Mouse (Mus musculus): ENCODE data around the gene Tbc1d22a. TPM values are rescaled to one million over a fixed set of nuclear protein-coding genes. Genes with fewer than 3 reads are reported as not detected.

Gene Tbc1d22a
- polyA plus RNA-seq, 1 experiment from 2014 or later, result 13.7 TPM

- Histone ChIP-seq H3K27ac (replicated peaks) (no peak overlapping the region), H3K36me3 (no peaks in the 10 kb centered on the region), H3K4me1 (no peaks in the 10 kb centered on the region), H3K27me3 (no peaks in the 10 kb centered on the region; the same call in 1 of the 2 replicates), H3K4me2 (replicated peaks) (no peak overlapping the region), H3K4me3 (no peak overlapping the region), H3K9me3 (no peaks in the 10 kb centered on the region), H3K9ac (replicated peaks) (no peak overlapping the region)
- WGBS, result 91% methylated on average over 8 of the region's 8 CpGs
- no peak for ATAC-seq (ENCODE audit: low FRiP score, low read depth)
Measured at GRCm38 (mm10) chr15:86229088-86229487, 14.8 kb downstream of the Tbc1d22a start.

GRCm38 (mm10) chr15:86229623-86230022, 15.4 kb downstream of the Tbc1d22a start:
- Histone ChIP-seq H3K27ac (replicated peaks) (no peak overlapping the region), H3K4me2 (replicated peaks) (no peak overlapping the region), H3K9ac (replicated peaks) (no peak overlapping the region), H3K27me3 (no peaks in the 10 kb centered on the region; the same call in 1 of the 2 replicates), H3K4me1 (no peaks in the 10 kb centered on the region), H3K4me3 (no peak overlapping the region), H3K36me3 (no peaks in the 10 kb centered on the region), H3K9me3 (no peaks in the 10 kb centered on the region)
- ATAC-seq (ENCODE audit: low FRiP score, low read depth), result no peak
- WGBS, result 84% methylated on average over 11 of the region's 11 CpGs

- Histone ChIP-seq H3K4me2 (replicated peaks) (no peak overlapping the region), H3K4me1 (no peaks in the 10 kb centered on the region), H3K4me3 (no peak overlapping the region), H3K9ac (replicated peaks) (no peak overlapping the region), H3K36me3 (peaks cover 7% of the 10 kb centered on the region; the same call in 1 of the 2 replicates), H3K27me3 (no peaks in the 10 kb centered on the region; the same call in 1 of the 2 replicates), H3K9me3 (no peaks in the 10 kb centered on the region), H3K27ac (replicated peaks) (no peak overlapping the region)
- 95% methylated on average over 1 of the region's 1 CpGs for WGBS
- ATAC-seq (ENCODE audit: low FRiP score, low read depth), result no peak
Measured at GRCm38 (mm10) chr15:86231170-86231569, 16.9 kb downstream of the Tbc1d22a start.

- Histone ChIP-seq H3K4me1 (no peaks in the 10 kb centered on the region), H3K4me3 (no peak overlapping the region), H3K36me3 (peaks cover 7% of the 10 kb centered on the region; the same call in 1 of the 2 replicates), H3K9me3 (no peaks in the 10 kb centered on the region), H3K9ac (replicated peaks) (no peak overlapping the region), H3K27ac (replicated peaks) (no peak overlapping the region), H3K4me2 (replicated peaks) (no peak overlapping the region), H3K27me3 (no peaks in the 10 kb centered on the region; the same call in 1 of the 2 replicates)
- ATAC-seq (ENCODE audit: low FRiP score, low read depth), result no peak
- 75% methylated on average over 7 of the region's 7 CpGs for WGBS
Measured at GRCm38 (mm10) chr15:86231831-86232512, 17.7 kb downstream of the Tbc1d22a start.

GRCm38 (mm10) chr15:86234001-86234400, 19.7 kb downstream of the Tbc1d22a start:
- no peaks in the 10 kb centered on the region for H3K4me1 ChIP-seq
- H3K9ac ChIP-seq (replicated peaks), result no peak overlapping the region
- peaks cover 7% of the 10 kb centered on the region; the same call in 1 of the 2 replicates for H3K36me3 ChIP-seq
- WGBS, result 86% methylated on average over 5 of the region's 5 CpGs
- H3K4me2 ChIP-seq (replicated peaks), result no peak overlapping the region
- H3K27me3 ChIP-seq, result no peaks in the 10 kb centered on the region
- H3K9me3 ChIP-seq, result no peaks in the 10 kb centered on the region
- no peak overlapping the region for H3K27ac ChIP-seq (replicated peaks)
- H3K4me3 ChIP-seq, result no peak overlapping the region
- no peak for ATAC-seq (ENCODE audit: low FRiP score, low read depth)

GRCm38 (mm10) chr15:86234517-86235441, 20.5 kb downstream of the Tbc1d22a start:
- Histone ChIP-seq H3K4me1 (no peaks in the 10 kb centered on the region), H3K36me3 (peaks cover 7% of the 10 kb centered on the region; the same call in 1 of the 2 replicates), H3K4me3 (no peak overlapping the region), H3K27me3 (no peaks in the 10 kb centered on the region), H3K4me2 (replicated peaks) (no peak overlapping the region), H3K9me3 (no peaks in the 10 kb centered on the region), H3K9ac (replicated peaks) (no peak overlapping the region), H3K27ac (replicated peaks) (no peak overlapping the region)
- no peak for ATAC-seq (ENCODE audit: low FRiP score, low read depth)
- 88% methylated on average over 22 of the region's 22 CpGs for WGBS

GRCm38 (mm10) chr15:86236252-86236651, 22.0 kb downstream of the Tbc1d22a start:
- Histone ChIP-seq H3K9ac (replicated peaks) (no peak overlapping the region), H3K4me3 (no peak overlapping the region), H3K27ac (replicated peaks) (no peak overlapping the region), H3K4me2 (replicated peaks) (no peak overlapping the region), H3K27me3 (no peaks in the 10 kb centered on the region), H3K36me3 (peaks cover 13% of the 10 kb centered on the region; the same call in 1 of the 2 replicates), H3K4me1 (no peaks in the 10 kb centered on the region), H3K9me3 (no peaks in the 10 kb centered on the region)
- 35% methylated on average over 4 of the region's 4 CpGs for WGBS
- no peak for ATAC-seq (ENCODE audit: low FRiP score, low read depth)

- Histone ChIP-seq H3K4me2 (replicated peaks) (no peak overlapping the region), H3K36me3 (peaks cover 13% of the 10 kb centered on the region; the same call in 1 of the 2 replicates), H3K27me3 (no peaks in the 10 kb centered on the region), H3K9me3 (no peaks in the 10 kb centered on the region), H3K27ac (replicated peaks) (no peak overlapping the region), H3K4me3 (no peak overlapping the region), H3K4me1 (peaks cover 4% of the 10 kb centered on the region; the same call in 1 of the 2 replicates), H3K9ac (replicated peaks) (no peak overlapping the region)
- WGBS, result 89% methylated on average over 3 of the region's 3 CpGs
- ATAC-seq (ENCODE audit: low FRiP score, low read depth), result no peak
Measured at GRCm38 (mm10) chr15:86238076-86238475, 23.8 kb downstream of the Tbc1d22a start.

- Histone ChIP-seq H3K4me3 (no peak overlapping the region), H3K9ac (replicated peaks) (no peak overlapping the region), H3K36me3 (peaks cover 13% of the 10 kb centered on the region; the same call in 1 of the 2 replicates), H3K27ac (replicated peaks) (no peak overlapping the region), H3K9me3 (no peaks in the 10 kb centered on the region), H3K4me2 (replicated peaks) (no peak overlapping the region), H3K4me1 (peaks cover 4% of the 10 kb centered on the region; the same call in 1 of the 2 replicates), H3K27me3 (no peaks in the 10 kb centered on the region)
- no peak for ATAC-seq (ENCODE audit: low FRiP score, low read depth)
- 89% methylated on average over 6 of the region's 6 CpGs for WGBS
Measured at GRCm38 (mm10) chr15:86239068-86239467, 24.8 kb downstream of the Tbc1d22a start.

- H3K27ac ChIP-seq (replicated peaks), result no peak overlapping the region
Measured at GRCm38 (mm10) chr15:86239801-86240200, 25.5 kb downstream of the Tbc1d22a start.

GRCm38 (mm10) chr15:86243708-86244107, 29.4 kb downstream of the Tbc1d22a start:
- ATAC-seq (ENCODE audit: low FRiP score, low read depth), result no peak
- H3K9ac ChIP-seq (replicated peaks), result no peak overlapping the region
- H3K4me3 ChIP-seq, result no peak overlapping the region
- H3K27ac ChIP-seq (replicated peaks), result no peak overlapping the region
- WGBS, result 39% methylated on average over 8 of the region's 8 CpGs
- H3K9me3 ChIP-seq, result no peaks in the 10 kb centered on the region
- H3K4me1 ChIP-seq, result peaks cover 4% of the 10 kb centered on the region; the same call in 1 of the 2 replicates
- H3K27me3 ChIP-seq, result no peaks in the 10 kb centered on the region
- H3K4me2 ChIP-seq (replicated peaks), result no peak overlapping the region
- H3K36me3 ChIP-seq, result peaks cover 10% of the 10 kb centered on the region; the same call in 1 of the 2 replicates

More at GRCm38 (mm10) chr15:86239801-86240200, 25.5 kb downstream of the Tbc1d22a start:
- Histone ChIP-seq H3K4me1 (peaks cover 4% of the 10 kb centered on the region; the same call in 1 of the 2 replicates), H3K27me3 (no peaks in the 10 kb centered on the region), H3K36me3 (peaks cover 13% of the 10 kb centered on the region; the same call in 1 of the 2 replicates), H3K9ac (replicated peaks) (no peak overlapping the region), H3K4me2 (replicated peaks) (no peak overlapping the region), H3K4me3 (no peak overlapping the region), H3K9me3 (no peaks in the 10 kb centered on the region)
- ATAC-seq (ENCODE audit: low FRiP score, low read depth), result no peak
- WGBS, result 33% methylated on average over 10 of the region's 10 CpGs

- Histone ChIP-seq H3K27me3 (no peaks in the 10 kb centered on the region), H3K4me1 (peaks cover 4% of the 10 kb centered on the region; the same call in 1 of the 2 replicates), H3K9me3 (no peaks in the 10 kb centered on the region), H3K4me3 (no peak overlapping the region), H3K27ac (replicated peaks) (no peak overlapping the region), H3K9ac (replicated peaks) (no peak overlapping the region), H3K36me3 (peaks cover 10% of the 10 kb centered on the region; the same call in 1 of the 2 replicates), H3K4me2 (replicated peaks) (no peak overlapping the region)
- WGBS, result 100% methylated on average over 2 of the region's 2 CpGs
- ATAC-seq (ENCODE audit: low FRiP score, low read depth), result no peak
Measured at GRCm38 (mm10) chr15:86244380-86244779, 30.1 kb downstream of the Tbc1d22a start.
